Mouse (Mus musculus): ENCODE data around the gene Ano4.

DNA sequence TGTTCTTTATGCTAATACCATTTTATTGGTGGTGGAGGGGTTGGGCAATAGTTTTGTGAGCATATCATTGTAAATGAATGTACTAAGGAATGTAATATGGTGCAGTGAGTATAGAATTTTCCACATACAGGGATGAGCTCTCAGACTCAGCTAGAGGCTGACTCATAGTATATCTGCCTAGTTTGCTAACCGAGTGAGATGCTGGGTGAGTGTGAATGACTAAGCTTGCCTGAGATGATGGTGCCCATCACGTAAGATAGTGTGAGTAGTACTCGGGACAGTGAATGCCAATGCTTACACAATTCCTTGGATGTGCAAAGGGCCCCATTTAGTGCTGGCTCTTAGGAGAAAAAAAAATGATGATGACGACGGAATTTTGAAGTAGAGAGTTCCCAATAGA is 267.1 kb downstream of the Ano4 start:
- TF ChIP-seq CTCF (IDR thresholded peaks at IDR 0.05; ENCODE audit: low read depth) (no peak), EP300 (IDR thresholded peaks at IDR 0.05; ENCODE audit: low read depth) (no peak)
